Mouse (Mus musculus) G1E-ER4 (cell line): ENCODE data around the gene Rbck1. TPM values are rescaled to one million over a fixed set of nuclear protein-coding genes. Genes with fewer than 3 reads are reported as not detected.

Source experiments
- GATA1 ChIP-seq: IDR thresholded peaks from one replicate; pipeline ENCODE4 v1.8.0; 2012; ENCODE audit warnings: low read length, inconsistent platforms
- polyA plus RNA-seq: library from polyadenylated mRNA; stranded (reverse); fragments of >175 nt; gene quantifications from 2 replicates; pipeline ENCODE4 v1.2.3, GENCODE M21; 2012

Gene Rbck1
- polyA plus RNA-seq, 1 experiment = 263 TPM

GRCm38 (mm10) chr2:152347722-152348121 lies 15.3 kb upstream of the Rbck1 start:
- no peak for TF ChIP-seq GATA1

GRCm38 (mm10) chr2:152346776-152347465 lies 14.5 kb upstream of the Rbck1 start:
- no peak for TF ChIP-seq GATA1

- TF ChIP-seq GATA1 = no peak
These were observed 12.9 kb upstream of the Rbck1 start for GRCm38 (mm10) chr2:152345393-152345792.

GRCm38 (mm10) chr2:152344909-152345308 lies 12.5 kb upstream of the Rbck1 start:
- no peak for TF ChIP-seq GATA1

- TF ChIP-seq GATA1 = no peak
These were observed 11.9 kb upstream of the Rbck1 start for GRCm38 (mm10) chr2:152344361-152344760.

GRCm38 (mm10) chr2:152343329-152344213 lies 11.1 kb upstream of the Rbck1 start, which contains the start of gene Trib3:
Gene Trib3, minus strand, starts transcription at chr2:152344032.
- TF ChIP-seq GATA1 = no peak

- TF ChIP-seq GATA1 = no peak
These were observed 7.3 kb upstream of the Rbck1 start for GRCm38 (mm10) chr2:152339631-152340179.

GRCm38 (mm10) chr2:152338319-152338718 lies 5.9 kb upstream of the Rbck1 start:
- no peak for TF ChIP-seq GATA1

GRCm38 (mm10) chr2:152337591-152338212 lies 5.2 kb upstream of the Rbck1 start:
- TF ChIP-seq GATA1 = no peak

- no peak for TF ChIP-seq GATA1
These were observed 4.4 kb upstream of the Rbck1 start for GRCm38 (mm10) chr2:152336856-152337255.

GRCm38 (mm10) chr2:152335289-152335820 lies 2.9 kb upstream of the Rbck1 start:
- no peak for TF ChIP-seq GATA1

- no peak for TF ChIP-seq GATA1
These were observed 1.0 kb upstream of the Rbck1 start for GRCm38 (mm10) chr2:152333345-152334006.

- no peak for TF ChIP-seq GATA1
These were observed 1.5 kb downstream of the Rbck1 start for GRCm38 (mm10) chr2:152330858-152331423.

- TF ChIP-seq GATA1 = no peak
These were observed 4.5 kb downstream of the Rbck1 start for GRCm38 (mm10) chr2:152327980-152328379.

GRCm38 (mm10) chr2:152326654-152327053 lies 5.8 kb downstream of the Rbck1 start:
- TF ChIP-seq GATA1 = no peak

GRCm38 (mm10) chr2:152326157-152326556 lies 6.3 kb downstream of the Rbck1 start:
- no peak for TF ChIP-seq GATA1
